Comparison of ENCODE assay signal across 11 mouse cellular contexts in the genomic region with DNA sequence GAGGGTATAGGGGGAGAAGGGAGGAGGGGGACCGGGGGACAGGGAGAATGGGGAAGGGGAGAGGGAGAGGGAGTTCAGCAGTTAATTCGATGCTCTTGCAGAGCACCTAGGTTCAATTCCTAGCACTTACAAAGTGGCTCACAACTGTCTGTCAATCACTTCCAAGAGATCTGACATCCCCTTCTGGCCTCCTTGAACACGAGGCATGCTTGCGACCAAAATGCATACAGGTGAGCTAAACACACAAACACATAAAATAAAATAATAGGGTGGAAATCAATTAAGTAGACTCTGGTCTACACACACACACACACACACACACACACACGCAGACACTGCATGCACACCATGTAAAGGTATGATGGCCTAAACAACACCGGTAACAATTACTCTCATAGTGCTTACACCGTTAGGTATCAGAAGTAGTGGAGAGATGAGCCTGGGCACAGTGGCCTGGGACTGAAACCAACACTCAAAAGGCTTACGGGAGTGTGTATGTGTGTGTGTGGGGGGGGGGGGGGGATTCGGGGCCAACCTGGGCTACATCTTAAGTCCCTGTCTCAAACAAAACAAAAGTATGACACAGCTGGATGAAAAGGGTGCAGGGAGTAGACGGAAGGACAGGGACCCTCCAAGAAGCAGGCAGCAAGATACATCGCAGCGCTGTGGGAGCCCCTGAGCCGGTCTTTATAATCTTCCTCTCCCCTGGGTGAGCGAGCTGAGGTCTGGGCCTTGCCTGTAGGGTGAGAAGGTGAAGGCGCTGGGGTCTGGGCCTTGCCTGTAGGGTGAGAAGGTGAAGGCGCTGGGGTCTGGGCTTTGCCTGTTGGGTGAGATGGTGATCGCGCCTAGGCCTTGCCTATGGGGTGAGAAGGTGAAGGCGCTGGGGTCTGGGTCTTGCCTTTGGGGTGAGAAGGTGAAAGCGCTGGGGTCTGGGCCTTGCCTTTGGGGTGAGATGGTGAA. TPM values are rescaled to one million over a fixed set of nuclear protein-coding genes. Genes with fewer than 3 reads are reported as not detected.
A peak's percentile ranks its signal among the peaks of the same experiment; 100 is the strongest.
DNase-seq lines count a peak whose midpoint lies in the region; ATAC-seq and TF ChIP-seq lines count a peak whose summit lies in the region.
"Had no signal": no experiment of that assay in that cellular context is flagged by ENCODE, and none has a peak within 500 bp of the region (broad histone marks: within the 10 kb centered on the region; RNA-seq: fewer than 3 reads in every experiment).

No protein-coding gene starts in this region.

- H3K4me2 ChIP-seq in kidney, embryonic 15.5 days, result 0 out of 2 replicates have a peak overlapping the region, but pooled peaks have one; percentile 5
- no peak overlapping the region for H3K4me2 ChIP-seq in neural tube, embryonic 15.5 days

- no peak for TF ChIP-seq POLR2A in ES-Bruce4 (IDR thresholded peaks at IDR 0.05; ENCODE audit: insufficient read depth, low read length)

- no peak for TF ChIP-seq EP300 in ES-Bruce4 (IDR thresholded peaks at IDR 0.05; ENCODE audit: insufficient read depth, low read depth, low read length)

- no peak overlapping the region for H3K9ac ChIP-seq in kidney, embryonic 15.5 days
- H3K9ac ChIP-seq in ES-Bruce4 (ENCODE audit: low read depth, poor library complexity, severe bottlenecking), result peak overlapping the region; percentile 39
- H3K9ac ChIP-seq in neural tube, embryonic 15.5 days (replicated peaks), result no peak overlapping the region
- H3K9ac ChIP-seq: forebrain, postnatal 0 days; midbrain, embryonic 13.5 days had no signal

- no peak overlapping the region for H3K4me3 ChIP-seq in kidney, embryonic 15.5 days (replicated peaks)
- H3K4me3 ChIP-seq in ES-Bruce4 (ENCODE audit: low read depth, low read length), result peak overlapping the region; percentile 64
- no peak overlapping the region for H3K4me3 ChIP-seq in neural tube, embryonic 15.5 days (replicated peaks)
- H3K4me3 ChIP-seq: midbrain, embryonic 13.5 days had no signal

- no peaks in the 10 kb centered on the region for H3K9me3 ChIP-seq in kidney, embryonic 15.5 days (replicated peaks)
- H3K9me3 ChIP-seq in ES-Bruce4 (replicated peaks; ENCODE audit: control insufficient read depth, insufficient read depth, low read length, poor library complexity, severe bottlenecking), result no peaks in the 10 kb centered on the region
- no peaks in the 10 kb centered on the region for H3K9me3 ChIP-seq in neural tube, embryonic 15.5 days (replicated peaks)
- H3K9me3 ChIP-seq: midbrain, embryonic 13.5 days had no signal

- TF ChIP-seq CTCF in ES-Bruce4 (IDR thresholded peaks at IDR 0.05; ENCODE audit: low read depth, low read length), result no peak

- no peaks in the 10 kb centered on the region for H3K36me3 ChIP-seq in kidney, embryonic 15.5 days
- H3K36me3 ChIP-seq in ES-Bruce4 (ENCODE audit: control insufficient read depth, insufficient read depth, low read length, poor library complexity, severe bottlenecking), result no peaks in the 10 kb centered on the region
- H3K36me3 ChIP-seq in neural tube, embryonic 15.5 days, result no peaks in the 10 kb centered on the region
- H3K36me3 ChIP-seq: midbrain, embryonic 13.5 days had no signal

- H3K27me3 ChIP-seq in kidney, embryonic 15.5 days, result no peaks in the 10 kb centered on the region
- H3K27me3 ChIP-seq in ES-Bruce4 (ENCODE audit: control insufficient read depth, insufficient read depth, low read length, poor library complexity, severe bottlenecking), result no peaks in the 10 kb centered on the region
- no peaks in the 10 kb centered on the region for H3K27me3 ChIP-seq in neural tube, embryonic 15.5 days (replicated peaks)
- H3K27me3 ChIP-seq: midbrain, embryonic 13.5 days had no signal

- DNase-seq in kidney, postnatal 36 days, result no peak
- DNase-seq in MN1 (ENCODE audit: low spot score), result no peak
- DNase-seq in c-Kit-positive CD71-positive TER-119-positive erythroid progenitor cells, embryonic 14.5 days (ENCODE audit: low spot score), result no peak
- DNase-seq: cerebellum, adult 8-10 months; forebrain, postnatal 0 days had no signal

- 0 out of 2 replicates have a peak, but pooled peaks have one; percentile 15 for ATAC-seq in kidney, embryonic 15.5 days (replicated peaks; ENCODE audit: low FRiP score)
- ATAC-seq in erythroid progenitor cell, adult 5-6 weeks (replicated peaks; ENCODE audit: low FRiP score, poor library complexity, severe bottlenecking), result peak; percentile 10
- ATAC-seq in megakaryocyte progenitor cell, adult 5-6 weeks (replicated peaks; ENCODE audit: poor library complexity), result peak; percentile 3
- ATAC-seq in neural tube, embryonic 15.5 days (ENCODE audit: low FRiP score), result no peak
- ATAC-seq: forebrain, postnatal 0 days; midbrain, embryonic 13.5 days had no signal

- H3K4me1 ChIP-seq in kidney, embryonic 15.5 days, result peaks cover 25% of the 10 kb centered on the region
- H3K4me1 ChIP-seq in ES-Bruce4 (ENCODE audit: control insufficient read depth, insufficient read depth, low read length), result no peaks in the 10 kb centered on the region
- H3K4me1 ChIP-seq in neural tube, embryonic 15.5 days, result peaks cover 5% of the 10 kb centered on the region; the same call in 1 of the 2 replicates

- 0 out of 2 replicates have a peak overlapping the region, but pooled peaks have one; percentile 28 for H3K27ac ChIP-seq in kidney, embryonic 15.5 days
- peak overlapping the region; percentile 10 for H3K27ac ChIP-seq in ES-Bruce4 (ENCODE audit: insufficient read depth, low read length)
- H3K27ac ChIP-seq in neural tube, embryonic 15.5 days (replicated peaks), result no peak overlapping the region
- H3K27ac ChIP-seq: midbrain, embryonic 13.5 days had no signal

- WGBS in kidney, embryonic 15.5 days, result 87% methylated on average over 20 of the region's 20 CpGs
- 85% methylated on average over 20 of the region's 20 CpGs for WGBS in neural tube, embryonic 15.5 days

RNA-seq across cellular contexts. Expression of a gene that starts 0.7 kb away (rescaled TPM):
- 3.3 and 3.8 TPM in 2 replicates for polyA plus RNA-seq in kidney, embryonic 15.5 days (2015; fragmentation: Nextera tagmentation; extraction: Ambion mirVana)
- polyA plus RNA-seq in ES-Bruce4 (2011; ENCODE audit: insufficient read depth, insufficient read length, low read depth, missing spikeins), result 1.6 TPM in 2 replicates
- 18.0 and 25.9 TPM in 2 replicates for total RNA-seq in erythroid progenitor cell, adult 5-6 weeks (2015; ENCODE audit: low replicate concordance)
- 10.5 and 12.7 TPM in 2 replicates for total RNA-seq in erythroid progenitor cell, adult 5-6 weeks (2017; ENCODE audit: low replicate concordance)
- 27.4 and 27.5 TPM in 2 replicates for total RNA-seq in megakaryocyte progenitor cell, adult 5-6 weeks (2015)
- total RNA-seq in megakaryocyte progenitor cell, adult 5-6 weeks (2017), result 17.5 and 20.6 TPM in 2 replicates
- 2.4 and 8.6 TPM in 2 replicates for polyA plus RNA-seq in neural tube, embryonic 15.5 days (2015; fragmentation: Nextera tagmentation; extraction: Ambion mirVana)

RNA-seq across cellular contexts. Expression of a gene that starts 3.3 kb away (rescaled TPM):
- not detected in 2 replicates for polyA plus RNA-seq in kidney, embryonic 15.5 days (2015; fragmentation: Nextera tagmentation; extraction: Ambion mirVana)
- polyA plus RNA-seq in ES-Bruce4 (2011; ENCODE audit: insufficient read depth, insufficient read length, low read depth, missing spikeins), result not detected in 2 replicates
- total RNA-seq in erythroid progenitor cell, adult 5-6 weeks (2015; ENCODE audit: low replicate concordance), result 3.6 and 9.2 TPM in 2 replicates
- 1.2 and 6.0 TPM in 2 replicates for total RNA-seq in erythroid progenitor cell, adult 5-6 weeks (2017; ENCODE audit: low replicate concordance)
- total RNA-seq in megakaryocyte progenitor cell, adult 5-6 weeks (2015), result 4.4 and 4.7 TPM in 2 replicates
- total RNA-seq in megakaryocyte progenitor cell, adult 5-6 weeks (2017), result 1.7 and 4.0 TPM in 2 replicates
- polyA plus RNA-seq in neural tube, embryonic 15.5 days (2015; fragmentation: Nextera tagmentation; extraction: Ambion mirVana), result not detected in 2 replicates
- total RNA-seq: forebrain, postnatal 0 days had no signal
- polyA plus RNA-seq: forebrain, postnatal 0 days; midbrain, embryonic 13.5 days had no signal

RNA-seq across cellular contexts. Expression of a gene that starts 31.6 kb away (rescaled TPM):
- 16.7 and 19.0 TPM in 2 replicates for polyA plus RNA-seq in kidney, embryonic 15.5 days (2015; fragmentation: Nextera tagmentation; extraction: Ambion mirVana)
- 8.6 and 9.3 TPM in 2 replicates for polyA plus RNA-seq in ES-Bruce4 (2011; ENCODE audit: insufficient read depth, insufficient read length, low read depth, missing spikeins)
- total RNA-seq in erythroid progenitor cell, adult 5-6 weeks (2015; ENCODE audit: low replicate concordance), result not detected in 2 replicates
- total RNA-seq in erythroid progenitor cell, adult 5-6 weeks (2017; ENCODE audit: low replicate concordance), result 1.8 TPM in 1 of 2 replicates, not detected in the other
- total RNA-seq in megakaryocyte progenitor cell, adult 5-6 weeks (2015), result 2.0 and 3.5 TPM in 2 replicates
- 1.1 and 1.9 TPM in 2 replicates for total RNA-seq in megakaryocyte progenitor cell, adult 5-6 weeks (2017)
- 0.75 and 1.1 TPM in 2 replicates for polyA plus RNA-seq in neural tube, embryonic 15.5 days (2015; fragmentation: Nextera tagmentation; extraction: Ambion mirVana)

RNA-seq across cellular contexts. Expression of a gene that starts 47.2 kb away (rescaled TPM):
- 0.32 and 0.37 TPM in 2 replicates for polyA plus RNA-seq in kidney, embryonic 15.5 days (2015; fragmentation: Nextera tagmentation; extraction: Ambion mirVana)
- polyA plus RNA-seq in ES-Bruce4 (2011; ENCODE audit: insufficient read depth, insufficient read length, low read depth, missing spikeins), result 1.5 and 2.2 TPM in 2 replicates
- total RNA-seq in erythroid progenitor cell, adult 5-6 weeks (2015; ENCODE audit: low replicate concordance), result 16.2 and 30.2 TPM in 2 replicates
- total RNA-seq in erythroid progenitor cell, adult 5-6 weeks (2017; ENCODE audit: low replicate concordance), result 30.8 and 32.0 TPM in 2 replicates
- 86.0 and 93.4 TPM in 2 replicates for total RNA-seq in megakaryocyte progenitor cell, adult 5-6 weeks (2015)
- 294 and 316 TPM in 2 replicates for total RNA-seq in megakaryocyte progenitor cell, adult 5-6 weeks (2017)
- polyA plus RNA-seq in neural tube, embryonic 15.5 days (2015; fragmentation: Nextera tagmentation; extraction: Ambion mirVana), result 0.08 and 2.8 TPM in 2 replicates

RNA-seq across cellular contexts. Expression of a gene that starts 48.2 kb away (rescaled TPM):
- polyA plus RNA-seq in kidney, embryonic 15.5 days (2015; fragmentation: Nextera tagmentation; extraction: Ambion mirVana), result 136 and 141 TPM in 2 replicates
- 106 and 109 TPM in 2 replicates for polyA plus RNA-seq in ES-Bruce4 (2011; ENCODE audit: insufficient read depth, insufficient read length, low read depth, missing spikeins)
- total RNA-seq in erythroid progenitor cell, adult 5-6 weeks (2015; ENCODE audit: low replicate concordance), result 651 and 861 TPM in 2 replicates
- total RNA-seq in erythroid progenitor cell, adult 5-6 weeks (2017; ENCODE audit: low replicate concordance), result 380 and 614 TPM in 2 replicates
- total RNA-seq in megakaryocyte progenitor cell, adult 5-6 weeks (2015), result 76.8 and 89.8 TPM in 2 replicates
- 67.8 and 84.8 TPM in 2 replicates for total RNA-seq in megakaryocyte progenitor cell, adult 5-6 weeks (2017)
- 20.0 and 40.9 TPM in 2 replicates for polyA plus RNA-seq in neural tube, embryonic 15.5 days (2015; fragmentation: Nextera tagmentation; extraction: Ambion mirVana)
